Mouse (Mus musculus): Measurements from ENCODE around the gene Efs.

- TF ChIP-seq CTCF (conservative IDR thresholded peaks at IDR 0.05; ENCODE audit: low read length) (no peak), NANOG (IDR thresholded peaks at IDR 0.05; ENCODE audit: borderline replicate concordance, low read length) (no peak)
Observed at GRCm38 (mm10) chr14:54868026-54868425, 57.9 kb downstream of the Efs start.

Data from E14TG2a.4 (cell line).